Mouse (Mus musculus): Measurements from ENCODE around the gene Rftn1. TPM values are rescaled to one million over a fixed set of nuclear protein-coding genes. Genes with fewer than 3 reads are reported as not detected.

The Rftn1 gene
- 154 TPM for polyA plus RNA-seq (2017; shearing (Covaris generic))

GRCm38 (mm10) chr17:50190131-50191015 is at the start of gene Rftn1:
Gene Rftn1 (minus strand): TSS chr17:50190674.

Other genes starting within 250 kb of the Rftn1 start
- gene Dazl, start 103.0 kb upstream of the Rftn1 start, polyA plus RNA-seq (2017; shearing (Covaris generic)), result 0.18 TPM

Data from CD4-positive, CD25-positive, alpha-beta regulatory T cell (primary cell).